Mouse (Mus musculus) lung, embryonic 16.5 days (tissue): Measurements from ENCODE around the gene Cyb5rl. TPM values are rescaled to one million over a fixed set of nuclear protein-coding genes. Genes with fewer than 3 reads are reported as not detected.

Experiments
- ATAC-seq: fragments of 200-750 bp; cut with Nextera tagmentation; 2 replicates; pipeline ENCODE4 v1.8.0; 2017; ENCODE audit warnings: low read depth, mild to moderate bottlenecking, moderate library complexity
- H3K27ac ChIP-seq: fragments of 300-500 bp; sonication (generic); 2 replicates; pipeline ENCODE4 v1.5.1; 2014; ENCODE audit warnings: mild to moderate bottlenecking, control low read depth, low read length
- H3K27me3 ChIP-seq: fragments of 300-500 bp; sonication (generic); 2 replicates; pipeline ENCODE4 v1.6.1; 2014; ENCODE audit warnings: low read depth, low read length, mixed read lengths; ENCODE audit not compliant: control insufficient read depth, insufficient read depth
- H3K36me3 ChIP-seq: fragments of 300-500 bp; sonication (generic); 2 replicates; pipeline ENCODE4 v1.6.1; 2014; ENCODE audit warnings: low read length; ENCODE audit not compliant: control insufficient read depth, insufficient read depth
- H3K4me1 ChIP-seq: fragments of 300-500 bp; sonication (generic); replicated peaks from 2 replicates; pipeline ENCODE4 v1.6.1; 2014; ENCODE audit warnings: low read length, mixed read lengths; ENCODE audit not compliant: control insufficient read depth, insufficient read depth
- H3K4me2 ChIP-seq: fragments of 300-500 bp; sonication (generic); 2 replicates; pipeline ENCODE4 v1.6.1; 2014; ENCODE audit warnings: low read depth, low read length, control low read depth
- H3K4me3 ChIP-seq: fragments of 300-500 bp; sonication (generic); 2 replicates; pipeline ENCODE4 v1.5.1; 2014; ENCODE audit warnings: mild to moderate bottlenecking, low read length, control low read depth
- H3K9ac ChIP-seq: fragments of 300-500 bp; sonication (generic); 2 replicates; pipeline ENCODE4 v1.6.1; 2014; ENCODE audit warnings: low read length, control low read depth
- H3K9me3 ChIP-seq: fragments of 300-500 bp; sonication (generic); 2 replicates; pipeline ENCODE4 v1.6.1; 2016; ENCODE audit warnings: low read length; ENCODE audit not compliant: control insufficient read depth
- WGBS: fragments of 180-500 bp; shearing (Covaris S2); extraction: QIAGEN DNeasy Blood & Tissue Kit; methylation state at CpG from one replicate; pipeline ENCODE4 v1.1.7; 2014; 5-methylcytosine and 5-hydroxymethylcytosine counted together
- polyA plus RNA-seq: library from polyadenylated mRNA; unstranded; fragments of >200 nt; fragmentation: Nextera tagmentation; extraction: Ambion mirVana; gene quantifications from 2 replicates; pipeline ENCODE4 v1.2.1, GENCODE M21; 2015

Gene Cyb5rl
- polyA plus RNA-seq, 1 experiment from 2014 or later: 7.2 TPM

DNA sequence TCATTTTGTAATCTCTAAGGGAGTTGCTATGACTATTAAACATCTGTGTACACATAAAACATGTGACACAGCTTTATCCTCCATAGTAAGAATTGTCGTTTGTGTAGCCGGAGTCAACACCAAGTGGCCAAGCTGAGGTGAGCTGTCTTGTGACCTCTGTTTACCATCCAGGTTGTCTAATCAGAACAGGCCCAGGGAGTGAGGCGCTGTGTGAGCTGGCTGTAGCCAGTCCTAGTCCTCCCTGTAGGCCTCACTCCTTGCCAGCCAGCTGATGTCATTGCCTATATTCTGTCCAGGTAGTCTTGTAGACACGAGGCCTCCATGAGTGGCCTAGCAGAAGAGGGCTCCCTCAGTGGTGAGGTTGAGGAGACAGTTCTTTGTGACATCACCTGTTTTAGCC lies 31.1 kb upstream of the Cyb5rl start:
- Histone ChIP-seq H3K27ac (no peak overlapping the region), H3K4me3 (no peak overlapping the region), H3K27me3 (no peaks in the 10 kb centered on the region), H3K4me1 (no peaks in the 10 kb centered on the region), H3K36me3 (peaks cover 39% of the 10 kb centered on the region), H3K9ac (no peak overlapping the region), H3K9me3 (no peaks in the 10 kb centered on the region), H3K4me2 (no peak overlapping the region)
- WGBS: 79% methylated on average over 4 of the region's 4 CpGs
- no peak for ATAC-seq

DNA sequence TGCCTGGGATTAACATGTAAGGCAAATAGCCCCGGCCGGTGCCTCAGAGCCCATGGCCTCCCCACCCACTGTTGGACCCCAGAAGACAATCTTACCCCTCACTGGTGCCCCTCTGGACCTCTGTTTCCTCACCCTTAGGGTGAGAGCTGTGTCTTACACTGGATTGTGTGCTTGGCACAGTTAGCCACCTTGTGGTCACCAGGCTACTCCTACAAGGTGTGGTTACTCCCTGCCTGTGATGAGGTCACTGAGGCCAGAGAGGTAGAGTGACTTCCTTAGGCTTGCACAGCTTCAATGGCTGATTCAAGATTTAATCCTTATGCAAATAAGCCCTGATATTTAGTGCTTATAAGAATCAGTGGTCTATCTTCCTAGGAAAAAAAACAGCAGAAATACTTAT lies 29.8 kb upstream of the Cyb5rl start:
- no peak; the same call in 1 of the 2 replicates for ATAC-seq
- WGBS: 98% methylated on average over 2 of the region's 2 CpGs
- H3K4me1 ChIP-seq: no peaks in the 10 kb centered on the region
- no peak overlapping the region for H3K27ac ChIP-seq
- H3K36me3 ChIP-seq: peaks cover 39% of the 10 kb centered on the region
- no peak overlapping the region for H3K4me3 ChIP-seq
- H3K9ac ChIP-seq: no peak overlapping the region
- H3K9me3 ChIP-seq: no peaks in the 10 kb centered on the region
- no peaks in the 10 kb centered on the region for H3K27me3 ChIP-seq
- H3K4me2 ChIP-seq: no peak overlapping the region

DNA sequence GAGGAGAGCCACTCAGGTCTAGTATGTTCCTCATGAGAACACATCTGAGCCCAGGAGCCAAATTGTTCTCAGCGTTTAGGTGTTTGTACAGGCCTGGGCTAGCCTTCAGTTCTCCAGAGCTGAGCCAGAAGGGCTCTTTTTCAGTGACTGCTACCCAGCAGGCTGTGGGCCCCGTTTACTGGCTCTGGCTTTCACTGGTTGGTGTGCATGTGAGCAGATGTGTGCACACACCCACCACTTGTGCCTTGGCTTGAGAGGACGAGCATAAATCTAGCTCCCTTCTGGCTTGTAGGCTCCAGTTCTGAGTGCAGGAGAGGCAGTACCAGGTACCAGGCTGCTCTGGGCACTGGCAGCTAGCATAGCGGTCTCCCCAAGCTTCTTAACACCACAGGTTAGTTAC lies 28.5 kb upstream of the Cyb5rl start:
- Histone ChIP-seq H3K27me3 (no peaks in the 10 kb centered on the region), H3K4me3 (no peak overlapping the region), H3K27ac (no peak overlapping the region), H3K9ac (no peak overlapping the region), H3K4me2 (no peak overlapping the region), H3K36me3 (peaks cover 36% of the 10 kb centered on the region), H3K9me3 (no peaks in the 10 kb centered on the region), H3K4me1 (no peaks in the 10 kb centered on the region)
- no peak for ATAC-seq
- 80% methylated on average over 4 of the region's 4 CpGs for WGBS

DNA sequence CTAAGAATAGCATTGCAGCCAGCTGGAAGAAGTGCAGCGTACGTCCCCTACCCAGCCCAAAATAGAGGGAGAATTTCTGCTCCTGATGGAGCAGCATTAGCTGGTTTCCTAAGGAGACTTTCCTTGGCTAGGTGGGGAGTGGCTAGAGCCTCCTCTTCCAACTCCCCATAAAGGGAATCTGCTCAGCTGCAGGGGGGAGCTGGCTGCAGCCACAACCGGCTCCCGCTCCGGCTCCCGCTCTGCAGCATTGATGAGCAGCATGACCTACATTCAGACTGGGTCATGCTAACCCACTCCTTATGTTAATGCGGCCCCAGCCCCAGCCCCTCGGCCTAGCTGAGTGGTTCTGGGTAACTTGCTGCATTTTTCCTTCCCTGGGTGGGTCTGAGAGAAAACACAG lies 27.5 kb upstream of the Cyb5rl start:
- H3K4me1 ChIP-seq: no peaks in the 10 kb centered on the region
- no peak overlapping the region for H3K4me2 ChIP-seq
- no peaks in the 10 kb centered on the region for H3K9me3 ChIP-seq
- no peak for ATAC-seq
- WGBS: 85% methylated on average over 8 of the region's 8 CpGs
- H3K4me3 ChIP-seq: no peak overlapping the region
- H3K9ac ChIP-seq: no peak overlapping the region
- H3K27me3 ChIP-seq: no peaks in the 10 kb centered on the region
- H3K27ac ChIP-seq: no peak overlapping the region
- H3K36me3 ChIP-seq: peaks cover 41% of the 10 kb centered on the region

DNA sequence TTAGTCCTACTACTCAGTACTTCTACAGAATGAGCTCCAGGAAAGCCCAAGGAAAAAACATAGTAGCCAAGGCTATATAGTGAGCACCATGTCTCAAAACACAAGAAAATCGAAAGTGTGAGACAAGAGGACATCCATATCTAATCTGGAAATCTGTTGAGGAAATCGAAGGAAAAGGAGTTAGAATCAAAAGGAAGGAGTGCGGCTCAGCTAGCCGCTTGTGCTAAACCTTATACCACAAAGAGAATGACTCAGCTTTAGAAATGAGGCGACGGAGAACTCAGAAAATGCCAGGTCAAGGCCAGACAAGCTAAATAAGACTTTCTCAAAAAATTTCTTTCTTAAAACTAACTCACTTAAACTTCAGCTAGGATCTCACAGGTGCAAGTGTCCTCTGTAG lies 24.5 kb upstream of the Cyb5rl start:
- no peaks in the 10 kb centered on the region for H3K27me3 ChIP-seq
- no peak overlapping the region for H3K9ac ChIP-seq
- no peak overlapping the region for H3K4me3 ChIP-seq
- H3K36me3 ChIP-seq: peaks cover 34% of the 10 kb centered on the region
- no peak for ATAC-seq
- no peaks in the 10 kb centered on the region for H3K4me1 ChIP-seq
- H3K27ac ChIP-seq: no peak overlapping the region
- H3K9me3 ChIP-seq: no peaks in the 10 kb centered on the region
- WGBS: 86% methylated on average over 6 of the region's 6 CpGs
- no peak overlapping the region for H3K4me2 ChIP-seq

DNA sequence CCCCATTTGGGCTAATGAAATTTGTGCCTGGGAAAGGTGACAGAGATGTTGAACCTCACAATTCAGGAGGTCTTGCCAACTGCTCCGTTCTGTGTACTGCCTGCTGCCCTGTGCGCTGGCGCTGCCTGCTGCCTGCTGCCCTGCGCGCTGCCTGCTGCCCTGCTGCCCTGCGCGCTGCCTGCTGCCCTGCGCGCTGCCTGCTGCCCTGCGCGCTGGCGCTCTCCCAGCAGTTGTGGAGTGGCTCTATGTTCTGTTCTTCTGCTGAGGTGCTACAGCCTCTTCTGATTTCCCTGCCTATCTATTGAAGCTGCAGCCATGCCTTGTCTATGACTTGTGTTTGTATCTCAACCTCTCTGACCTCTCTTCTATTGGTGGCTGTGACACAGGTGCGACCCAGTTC lies 21.6 kb upstream of the Cyb5rl start:
- H3K9ac ChIP-seq: no peak overlapping the region
- no peaks in the 10 kb centered on the region for H3K9me3 ChIP-seq
- H3K27me3 ChIP-seq: no peaks in the 10 kb centered on the region
- 96% methylated on average over 13 of the region's 13 CpGs for WGBS
- no peak overlapping the region for H3K27ac ChIP-seq
- no peaks in the 10 kb centered on the region for H3K4me1 ChIP-seq
- ATAC-seq: no peak
- no peak overlapping the region for H3K4me3 ChIP-seq
- peaks cover 29% of the 10 kb centered on the region for H3K36me3 ChIP-seq
- no peak overlapping the region for H3K4me2 ChIP-seq

DNA sequence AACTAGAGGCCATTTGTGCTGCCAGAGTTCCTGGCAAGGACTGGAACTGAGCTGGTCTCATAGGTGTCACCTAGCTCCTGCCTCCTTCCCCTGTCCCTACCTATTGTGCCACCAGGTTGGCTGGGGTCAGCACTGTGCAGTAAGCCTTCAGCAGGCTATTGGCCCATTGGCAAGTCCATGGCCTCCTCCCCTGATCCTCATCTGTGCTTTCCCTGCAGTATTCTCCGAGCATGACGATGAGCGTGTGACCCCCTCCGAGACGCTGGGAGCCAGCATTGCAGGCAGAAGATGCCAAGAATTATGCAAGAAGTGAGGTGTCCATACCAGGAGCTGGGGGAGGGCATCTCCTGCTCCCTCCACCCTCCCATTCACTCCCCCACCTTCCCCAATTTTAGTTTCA lies 19.0 kb upstream of the Cyb5rl start:
- Histone ChIP-seq H3K27ac (no peak overlapping the region), H3K36me3 (peaks cover 13% of the 10 kb centered on the region), H3K9me3 (no peaks in the 10 kb centered on the region), H3K4me3 (no peak overlapping the region), H3K4me1 (no peaks in the 10 kb centered on the region), H3K27me3 (no peaks in the 10 kb centered on the region), H3K4me2 (no peak overlapping the region), H3K9ac (no peak overlapping the region)
- no peak for ATAC-seq
- WGBS: 75% methylated on average over 5 of the region's 5 CpGs

DNA sequence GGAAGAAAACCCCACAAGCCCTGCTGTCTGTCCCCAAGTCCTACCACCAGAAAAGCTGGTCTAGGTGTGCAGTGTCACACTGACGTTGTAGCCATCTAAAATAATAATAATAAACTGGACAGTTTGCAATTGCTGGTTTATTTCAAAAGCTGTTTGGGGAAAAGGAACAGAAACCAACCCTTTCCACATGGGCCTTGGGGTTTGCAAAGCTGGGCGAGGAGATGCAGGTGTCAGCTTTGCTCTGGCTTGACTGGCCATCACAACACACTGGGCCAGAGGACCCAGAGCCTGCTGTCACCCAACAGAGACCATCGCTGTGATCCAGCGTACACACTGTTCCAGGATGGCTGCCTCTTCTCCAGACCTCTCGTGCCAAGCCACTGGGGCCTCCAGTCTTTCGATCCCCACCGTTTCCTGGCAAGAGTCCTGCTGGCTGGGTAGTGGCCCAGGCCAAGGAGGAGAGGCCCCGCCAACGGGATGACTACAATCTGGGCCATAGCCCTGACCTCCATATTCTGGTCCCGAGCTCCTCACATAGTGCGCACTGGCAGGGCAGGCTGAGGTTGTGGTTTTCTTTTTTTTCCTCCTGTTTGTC lies 18.1 kb upstream of the Cyb5rl start:
- Histone ChIP-seq H3K4me1 (no peaks in the 10 kb centered on the region), H3K9ac (no peak overlapping the region), H3K27ac (no peak overlapping the region), H3K4me2 (no peak overlapping the region), H3K4me3 (no peak overlapping the region), H3K36me3 (peaks cover 10% of the 10 kb centered on the region), H3K9me3 (no peaks in the 10 kb centered on the region), H3K27me3 (no peaks in the 10 kb centered on the region)
- no peak for ATAC-seq
- 77% methylated on average over 11 of the region's 11 CpGs for WGBS

DNA sequence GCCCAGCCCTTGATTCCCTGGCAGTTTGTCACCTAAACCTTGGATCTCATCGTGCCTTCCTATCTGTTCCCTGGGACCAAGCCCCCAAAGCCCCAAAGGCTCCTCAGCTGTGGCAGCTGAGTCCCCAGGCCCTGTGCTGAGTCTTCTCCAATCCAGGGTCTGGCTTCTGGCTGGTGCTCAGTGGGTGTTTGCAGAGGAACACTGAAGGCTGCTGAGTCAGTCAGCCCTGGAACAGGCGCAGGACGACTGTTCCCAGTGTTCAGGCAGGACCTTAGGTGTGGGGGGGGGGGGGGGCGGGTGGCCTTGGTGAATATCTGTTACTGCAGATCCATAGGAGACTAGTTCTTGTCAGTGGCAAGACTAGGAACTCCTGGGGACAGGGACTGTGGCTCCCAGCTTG lies 14.9 kb upstream of the Cyb5rl start:
- ATAC-seq: no peak
- Histone ChIP-seq H3K27me3 (no peaks in the 10 kb centered on the region), H3K4me2 (no peak overlapping the region), H3K27ac (no peak overlapping the region), H3K9ac (no peak overlapping the region), H3K4me3 (no peak overlapping the region), H3K36me3 (peaks cover 14% of the 10 kb centered on the region), H3K9me3 (no peaks in the 10 kb centered on the region), H3K4me1 (no peaks in the 10 kb centered on the region)
- 45% methylated on average over 4 of the region's 4 CpGs for WGBS

DNA sequence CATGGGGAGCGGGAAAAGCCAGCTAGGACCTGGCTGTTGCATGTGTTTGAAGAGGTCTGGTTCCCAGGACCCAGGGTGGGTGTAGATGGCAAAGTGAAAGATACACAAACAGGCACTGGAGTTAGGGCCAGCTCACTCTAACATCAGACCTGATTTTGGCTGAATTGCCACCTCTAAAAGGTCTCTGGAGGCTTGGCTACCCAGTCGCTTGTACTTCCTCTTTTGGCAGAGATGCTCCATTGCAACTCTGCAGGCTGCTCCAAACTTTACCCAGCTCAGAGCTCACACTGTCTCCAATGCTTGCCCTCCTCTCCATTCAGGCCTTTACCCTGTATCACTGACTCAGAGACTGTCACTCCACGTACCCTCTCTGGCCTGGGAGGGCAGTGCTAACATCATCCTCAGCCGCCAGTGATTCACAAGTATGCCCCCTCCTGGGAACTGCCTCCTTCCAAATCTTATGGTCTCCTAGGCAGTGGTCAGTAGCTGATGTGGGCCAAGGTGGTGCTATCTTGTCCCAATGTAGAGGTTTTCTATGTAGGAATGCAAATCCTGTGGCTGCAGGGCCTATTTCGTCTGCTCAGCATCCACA lies 13.7 kb upstream of the Cyb5rl start:
- H3K27me3 ChIP-seq: no peaks in the 10 kb centered on the region
- H3K9me3 ChIP-seq: no peaks in the 10 kb centered on the region
- no peak overlapping the region for H3K9ac ChIP-seq
- ATAC-seq: no peak
- no peak overlapping the region for H3K27ac ChIP-seq
- no peak overlapping the region for H3K4me2 ChIP-seq
- 44% methylated on average over 5 of the region's 5 CpGs for WGBS
- no peaks in the 10 kb centered on the region for H3K4me1 ChIP-seq
- H3K36me3 ChIP-seq: peaks cover 13% of the 10 kb centered on the region
- H3K4me3 ChIP-seq: no peak overlapping the region
